Mouse (Mus musculus) stomach, embryonic 16.5 days (tissue): Measurements from ENCODE around the gene Dusp12. TPM values are rescaled to one million over a fixed set of nuclear protein-coding genes. Genes with fewer than 3 reads are reported as not detected.

Experiments
- ATAC-seq: fragments of 200-750 bp; cut with Nextera tagmentation; 2 replicates; pipeline ENCODE4 v1.8.0; 2017; ENCODE audit warnings: moderate number of reproducible peaks, moderate TSS enrichment; ENCODE audit not compliant: insufficient read depth, low FRiP score
- H3K27ac ChIP-seq: fragments of 300-500 bp; sonication (generic); 2 replicates; pipeline ENCODE4 v1.5.1; 2014; ENCODE audit warnings: low read length
- H3K27me3 ChIP-seq: fragments of 300-500 bp; sonication (generic); 2 replicates; pipeline ENCODE4 v1.6.1; 2014; ENCODE audit warnings: low read length, control low read depth, mixed read lengths; ENCODE audit not compliant: control insufficient read depth, insufficient read depth
- H3K36me3 ChIP-seq: fragments of 300-500 bp; sonication (generic); 2 replicates; pipeline ENCODE4 v1.6.1; 2014; ENCODE audit warnings: low read length; ENCODE audit not compliant: control insufficient read depth, insufficient read depth
- H3K4me1 ChIP-seq: fragments of 300-500 bp; sonication (generic); 2 replicates; pipeline ENCODE4 v1.6.1; 2014; ENCODE audit warnings: low read length, control low read depth, mixed read lengths; ENCODE audit not compliant: control insufficient read depth, insufficient read depth
- H3K4me2 ChIP-seq: fragments of 300-500 bp; sonication (generic); 2 replicates; pipeline ENCODE4 v1.6.1; 2014; ENCODE audit warnings: low read depth, low read length, mixed read lengths
- H3K4me3 ChIP-seq: fragments of 300-500 bp; sonication (generic); replicated peaks from 2 replicates; pipeline ENCODE4 v1.5.1; 2014; ENCODE audit warnings: mild to moderate bottlenecking, low read length
- H3K9ac ChIP-seq: fragments of 300-500 bp; sonication (generic); 2 replicates; pipeline ENCODE4 v1.6.1; 2014; ENCODE audit warnings: low read length
- H3K9me3 ChIP-seq: fragments of 300-500 bp; sonication (generic); replicated peaks from 2 replicates; pipeline ENCODE4 v1.6.1; 2016; ENCODE audit warnings: low read length, control low read depth; ENCODE audit not compliant: control insufficient read depth
- WGBS: fragments of 180-500 bp; shearing (Covaris S2); extraction: QIAGEN DNeasy Blood & Tissue Kit; methylation state at CpG from one replicate; pipeline ENCODE4 v1.1.7; 2014; 5-methylcytosine and 5-hydroxymethylcytosine counted together
- polyA plus RNA-seq: library from polyadenylated mRNA; unstranded; fragments of >200 nt; fragmentation: Nextera tagmentation; extraction: Ambion mirVana; gene quantifications from 2 replicates; pipeline ENCODE4 v1.2.1, GENCODE M21; 2015

Gene Dusp12
- polyA plus RNA-seq, 1 experiment from 2014 or later, result 38.3 TPM

DNA sequence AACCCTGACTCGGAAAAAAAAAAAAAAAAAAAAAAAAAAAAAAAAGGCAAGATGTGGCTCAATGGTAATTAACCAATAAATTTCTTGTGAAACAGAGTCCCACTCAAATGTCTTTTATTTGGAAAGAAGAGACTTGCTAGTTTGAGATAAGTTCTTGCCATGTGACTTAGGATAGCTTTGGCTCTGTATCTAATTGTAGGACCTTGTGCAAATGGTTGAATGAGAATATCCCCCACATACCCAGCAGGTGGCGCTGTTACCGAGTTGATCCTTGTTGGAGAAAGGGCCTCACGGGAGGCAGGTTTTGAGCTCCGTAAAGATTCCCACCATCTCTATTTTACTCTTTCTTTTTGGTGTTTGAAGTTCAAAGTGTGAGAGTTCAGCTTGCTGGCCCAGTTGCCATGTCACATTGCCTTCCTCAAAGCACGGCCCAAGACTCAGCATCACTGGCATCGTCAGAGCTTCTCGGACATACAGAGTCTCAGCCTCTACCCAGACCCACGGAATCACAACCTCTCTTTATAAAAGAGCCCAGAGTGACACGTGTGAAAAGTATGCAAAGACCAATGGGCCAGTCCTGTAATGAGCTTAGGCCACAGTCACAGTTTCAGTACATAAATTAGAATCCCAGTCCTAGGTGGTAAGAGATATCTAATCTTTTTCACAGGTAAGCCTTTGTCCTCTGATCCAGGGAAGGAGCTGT, 16.3 kb upstream of the Dusp12 start:
- Histone ChIP-seq H3K9ac (no peak overlapping the region), H3K36me3 (no peaks in the 10 kb centered on the region), H3K9me3 (no peaks in the 10 kb centered on the region), H3K4me1 (no peaks in the 10 kb centered on the region), H3K27me3 (peaks cover 2% of the 10 kb centered on the region; the same call in 1 of the 2 replicates), H3K4me3 (no peak overlapping the region), H3K4me2 (no peak overlapping the region), H3K27ac (no peak overlapping the region)
- 31% methylated on average over 10 of the region's 10 CpGs for WGBS
- ATAC-seq, result no peak

GRCm38 (mm10) chr1:170900799-170901467, 15.6 kb upstream of the Dusp12 start:
- Histone ChIP-seq H3K4me3 (no peak overlapping the region), H3K27ac (no peak overlapping the region), H3K4me1 (no peaks in the 10 kb centered on the region), H3K9ac (no peak overlapping the region), H3K4me2 (peak overlapping the region; percentile 38), H3K27me3 (no peaks in the 10 kb centered on the region), H3K9me3 (no peaks in the 10 kb centered on the region), H3K36me3 (no peaks in the 10 kb centered on the region)
- 34% methylated on average over 10 of the region's 10 CpGs for WGBS
- no peak for ATAC-seq

- Histone ChIP-seq H3K27me3 (no peaks in the 10 kb centered on the region), H3K4me1 (no peaks in the 10 kb centered on the region), H3K36me3 (no peaks in the 10 kb centered on the region), H3K4me2 (no peak overlapping the region), H3K27ac (no peak overlapping the region), H3K9me3 (no peaks in the 10 kb centered on the region), H3K9ac (no peak overlapping the region), H3K4me3 (no peak overlapping the region)
- 43% methylated on average over 16 of the region's 16 CpGs for WGBS
- no peak for ATAC-seq
These were observed 13.2 kb upstream of the Dusp12 start for GRCm38 (mm10) chr1:170898413-170899075.

GRCm38 (mm10) chr1:170896651-170897281, 11.4 kb upstream of the Dusp12 start:
- H3K4me3 ChIP-seq, result no peak overlapping the region
- no peak overlapping the region for H3K27ac ChIP-seq
- 76% methylated on average over 5 of the region's 5 CpGs for whole genome bisulfite sequencing
- H3K27me3 ChIP-seq, result no peaks in the 10 kb centered on the region
- H3K4me2 ChIP-seq, result no peak overlapping the region
- no peaks in the 10 kb centered on the region for H3K9me3 ChIP-seq
- no peak for ATAC-seq
- H3K4me1 ChIP-seq, result no peaks in the 10 kb centered on the region
- no peak overlapping the region for H3K9ac ChIP-seq
- H3K36me3 ChIP-seq, result no peaks in the 10 kb centered on the region

GRCm38 (mm10) chr1:170894603-170895602, 9.6 kb upstream of the Dusp12 start:
- Histone ChIP-seq H3K27ac (no peak overlapping the region), H3K27me3 (no peaks in the 10 kb centered on the region), H3K9me3 (no peaks in the 10 kb centered on the region), H3K4me3 (no peak overlapping the region), H3K9ac (no peak overlapping the region), H3K4me1 (no peaks in the 10 kb centered on the region), H3K4me2 (no peak overlapping the region), H3K36me3 (no peaks in the 10 kb centered on the region)
- ATAC-seq, result no peak
- 61% methylated on average over 9 of the region's 9 CpGs for WGBS

- 50% methylated on average over 1 of the region's 1 CpGs for WGBS
These were observed 6.9 kb upstream of the Dusp12 start for GRCm38 (mm10) chr1:170892279-170892678.

GRCm38 (mm10) chr1:170891646-170892045, 6.3 kb upstream of the Dusp12 start:
- H3K27me3 ChIP-seq, result no peaks in the 10 kb centered on the region
- H3K9me3 ChIP-seq, result no peaks in the 10 kb centered on the region
- H3K27ac ChIP-seq, result no peak overlapping the region
- ATAC-seq, result no peak
- no peak overlapping the region for H3K4me2 ChIP-seq
- no peaks in the 10 kb centered on the region for H3K36me3 ChIP-seq
- no peak overlapping the region for H3K4me3 ChIP-seq
- no peak overlapping the region for H3K9ac ChIP-seq
- 45% methylated on average over 2 of the region's 2 CpGs for WGBS
- no peaks in the 10 kb centered on the region for H3K4me1 ChIP-seq

More at GRCm38 (mm10) chr1:170892279-170892678, 6.9 kb upstream of the Dusp12 start:
- H3K4me1 ChIP-seq, result no peaks in the 10 kb centered on the region
- H3K9ac ChIP-seq, result no peak overlapping the region
- H3K27ac ChIP-seq, result no peak overlapping the region
- H3K9me3 ChIP-seq, result no peaks in the 10 kb centered on the region
- no peaks in the 10 kb centered on the region for H3K27me3 ChIP-seq
- H3K4me3 ChIP-seq, result no peak overlapping the region
- H3K4me2 ChIP-seq, result no peak overlapping the region
- ATAC-seq, result no peak
- no peaks in the 10 kb centered on the region for H3K36me3 ChIP-seq

DNA sequence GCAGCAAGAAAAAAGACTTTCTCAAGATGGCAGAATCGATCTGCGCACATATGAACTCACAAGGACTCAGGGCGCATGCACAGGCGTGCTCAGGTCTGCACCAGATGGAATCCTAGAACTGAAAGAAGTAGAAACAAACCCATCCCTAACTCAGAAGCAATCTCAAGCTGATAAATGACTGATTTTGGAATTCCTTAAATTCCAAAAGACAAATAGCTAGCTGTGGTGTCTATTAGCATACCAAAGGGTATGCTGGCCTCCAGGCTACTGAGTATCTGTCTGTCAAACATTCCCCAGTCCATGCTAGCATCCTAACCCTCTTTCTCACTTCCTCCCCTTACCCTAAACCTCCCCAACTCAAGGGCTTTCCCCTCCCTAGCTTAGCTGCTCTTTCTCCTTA, 4.0 kb upstream of the Dusp12 start:
- no peak overlapping the region for H3K27ac ChIP-seq
- no peaks in the 10 kb centered on the region for H3K36me3 ChIP-seq
- no peak overlapping the region for H3K4me3 ChIP-seq
- H3K4me1 ChIP-seq, result peaks cover 4% of the 10 kb centered on the region; the same call in 1 of the 2 replicates
- H3K9me3 ChIP-seq, result no peaks in the 10 kb centered on the region
- no peak overlapping the region for H3K4me2 ChIP-seq
- 82% methylated on average over 4 of the region's 4 CpGs for WGBS
- no peak overlapping the region for H3K9ac ChIP-seq
- ATAC-seq, result no peak
- H3K27me3 ChIP-seq, result no peaks in the 10 kb centered on the region
